Mouse (Mus musculus) lung, postnatal 14 days (tissue): ENCODE data around the gene Bad.
"Not testable (repeated sequence)": the region's sequence is repeated elsewhere in the genome, so short reads cannot be mapped to it uniquely, and the experiment has no call there.

Source experiments
- DNase-seq: peaks from one replicate; pipeline ENCODE4 v3.0.0; 2021

Gene Bad

DNA sequence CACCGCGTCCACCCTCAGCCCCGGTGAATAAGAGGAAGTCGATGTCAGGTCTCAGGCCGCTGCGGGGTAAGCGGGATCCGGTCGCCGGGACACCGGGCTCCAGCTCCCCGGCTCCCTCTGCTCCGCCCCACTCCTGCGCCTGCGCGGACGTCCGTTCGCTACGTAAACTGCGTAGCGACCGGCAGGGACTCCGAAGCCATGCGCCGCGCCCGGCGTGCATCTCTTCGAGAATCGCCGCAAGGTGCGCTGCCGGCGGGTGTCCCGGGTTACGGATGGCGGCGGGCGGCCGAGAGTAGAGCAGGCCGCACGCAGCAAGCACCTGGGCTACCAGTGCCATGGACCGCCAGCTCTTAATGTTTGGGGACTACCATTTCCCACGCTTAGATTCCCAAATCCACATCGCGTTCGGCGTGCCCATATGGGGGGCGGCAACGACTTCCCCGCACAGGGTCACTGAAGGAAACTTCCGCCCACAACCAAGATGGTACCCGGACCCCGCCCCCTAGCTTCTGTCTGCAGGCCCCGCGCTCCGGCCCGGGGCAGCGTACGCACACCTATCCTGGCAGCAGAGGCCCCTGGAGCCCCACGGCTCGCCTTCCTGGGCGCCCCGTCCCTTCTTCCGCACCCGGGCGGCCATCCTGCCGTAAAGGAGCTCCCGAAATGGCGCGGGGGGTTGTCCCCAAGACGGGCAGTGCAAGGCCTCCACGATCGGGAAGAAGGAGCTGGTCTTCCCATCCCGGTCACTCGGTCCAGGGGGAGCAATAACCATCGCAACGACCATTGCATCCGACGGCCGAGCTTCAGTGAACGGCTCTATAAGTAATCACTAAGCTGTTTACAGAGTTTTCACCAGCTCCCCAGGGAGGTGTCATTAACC is at the start of gene Bad:
TSS of gene Bad (plus strand) at position 490 of the 877 bp plus-strand sequence.
- peak; percentile 96 for DNase-seq

DNA sequence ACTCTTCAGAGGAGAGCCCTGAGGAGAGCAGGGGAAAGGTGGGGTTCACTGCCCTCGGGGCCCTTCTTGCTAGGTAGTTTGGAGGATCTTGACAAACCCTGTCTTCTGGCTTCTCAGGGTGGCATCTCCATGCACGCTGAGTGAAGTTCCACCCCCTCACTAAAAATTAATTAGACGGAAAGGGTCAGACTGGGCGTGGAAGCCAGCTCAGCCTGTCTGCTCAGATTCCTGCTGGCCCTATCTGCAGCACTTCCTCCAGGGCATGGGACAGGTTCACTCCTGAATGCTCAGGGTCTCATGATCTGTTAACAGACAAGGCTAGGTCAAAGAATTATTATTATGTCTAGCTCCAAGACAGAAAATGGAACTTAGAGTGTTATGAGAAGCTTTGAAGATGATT is 49.1 kb upstream of the Bad start:
- DNase-seq: no peak

DNA sequence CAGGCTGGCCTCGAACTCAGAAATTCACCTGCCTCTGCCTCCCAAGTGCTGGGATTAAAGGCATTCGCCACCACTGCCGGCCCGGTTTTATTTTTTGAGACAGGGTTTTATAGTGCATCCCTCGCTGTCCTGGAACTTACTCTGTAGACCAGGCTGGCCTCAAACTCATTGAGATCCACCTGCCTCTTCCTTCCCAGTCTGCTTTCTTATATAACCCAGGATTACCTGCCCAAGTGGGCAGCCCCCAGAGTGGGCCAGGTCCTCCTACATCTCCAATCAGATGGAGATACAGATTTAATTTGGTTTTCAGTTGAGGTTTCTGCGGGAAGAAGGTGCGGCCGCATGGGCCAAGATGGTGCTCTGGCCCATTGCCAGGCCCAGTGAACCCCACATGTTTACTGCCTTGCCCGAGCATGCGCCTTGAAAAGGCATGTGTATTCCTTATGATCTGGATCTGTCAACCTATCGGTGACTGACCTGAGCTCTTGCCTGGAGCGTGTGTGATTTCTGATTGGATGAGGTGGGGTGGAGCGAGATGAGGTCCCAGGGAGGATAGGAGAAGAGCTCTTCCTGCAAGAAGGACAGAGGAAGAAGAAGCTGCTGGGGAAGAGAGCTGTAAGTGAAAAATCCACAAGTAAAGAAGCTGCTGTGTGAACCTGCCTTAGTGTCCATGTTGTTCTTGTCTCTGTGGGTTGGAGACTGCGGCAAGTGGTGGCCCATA is 47.8 kb upstream of the Bad start:
- no peak for DNase-seq

GRCm38 (mm10) chr19:6895608-6896305 is 45.9 kb upstream of the Bad start:
- not testable (repeated sequence) for DNase-seq

GRCm38 (mm10) chr19:6899641-6900040 is 42.0 kb upstream of the Bad start:
- no peak for DNase-seq

DNA sequence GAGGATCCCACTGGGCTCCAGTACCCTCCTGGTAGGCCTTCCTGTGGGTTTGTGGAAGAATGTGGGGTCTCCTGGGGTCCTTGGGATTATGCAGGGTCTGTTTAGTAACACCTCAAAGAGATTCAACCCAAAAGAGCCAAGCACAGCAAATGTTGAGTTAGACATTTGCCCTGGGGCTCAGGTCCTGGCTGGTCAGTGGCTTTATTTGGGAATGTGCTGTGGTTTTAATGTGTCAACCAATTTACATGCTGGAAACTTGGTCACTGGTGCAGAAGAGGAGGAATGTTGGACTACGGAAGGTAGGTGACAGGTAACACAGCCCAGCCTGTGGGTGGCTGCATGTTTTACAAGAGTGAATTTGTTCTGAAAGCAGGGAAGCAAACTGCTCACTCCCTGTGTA is 38.6 kb upstream of the Bad start:
- DNase-seq: no peak

- no peak for DNase-seq
Observed at GRCm38 (mm10) chr19:6904846-6905245, 36.8 kb upstream of the Bad start.

GRCm38 (mm10) chr19:6905498-6906159 is 36.0 kb upstream of the Bad start:
- no peak for DNase-seq

- no peak for DNase-seq
Observed at GRCm38 (mm10) chr19:6906199-6906598, 35.5 kb upstream of the Bad start.

GRCm38 (mm10) chr19:6907094-6907493 is 34.6 kb upstream of the Bad start:
- DNase-seq: no peak

DNA sequence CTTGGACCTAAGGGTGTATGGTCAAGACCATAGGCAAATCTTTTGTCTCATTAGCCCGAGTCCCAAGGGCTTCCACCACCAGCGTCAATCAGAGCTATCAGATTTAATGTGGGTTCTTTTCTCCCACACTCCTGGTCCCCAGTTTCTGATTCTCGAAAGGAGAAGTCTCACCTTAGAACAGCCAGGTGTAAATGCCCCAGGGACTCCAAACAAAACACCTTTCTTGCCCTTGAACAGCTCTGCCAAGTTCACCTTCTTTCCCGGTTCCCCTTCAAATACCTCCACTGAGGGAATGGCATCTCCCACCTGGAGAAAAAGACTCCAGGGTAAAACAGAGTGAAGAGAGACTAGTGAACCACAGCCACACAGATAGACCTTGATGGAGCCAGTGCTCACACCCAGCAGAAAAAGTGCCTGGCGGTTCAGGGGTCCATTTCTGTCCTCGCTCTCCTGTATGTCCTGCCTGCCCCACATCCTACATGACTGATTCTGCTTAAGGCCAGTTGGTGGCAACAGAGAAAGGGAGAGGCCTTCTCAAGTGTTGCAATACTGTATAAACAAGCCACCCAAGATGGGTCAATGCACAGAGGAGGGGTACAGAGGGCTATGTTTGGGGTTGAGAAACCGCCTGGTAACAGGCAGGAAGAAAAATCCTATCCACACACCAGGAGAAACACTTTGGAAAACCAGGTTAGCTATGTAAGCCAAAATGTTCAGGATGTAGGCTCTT is 33.7 kb upstream of the Bad start:
- DNase-seq: peak; percentile 13

DNA sequence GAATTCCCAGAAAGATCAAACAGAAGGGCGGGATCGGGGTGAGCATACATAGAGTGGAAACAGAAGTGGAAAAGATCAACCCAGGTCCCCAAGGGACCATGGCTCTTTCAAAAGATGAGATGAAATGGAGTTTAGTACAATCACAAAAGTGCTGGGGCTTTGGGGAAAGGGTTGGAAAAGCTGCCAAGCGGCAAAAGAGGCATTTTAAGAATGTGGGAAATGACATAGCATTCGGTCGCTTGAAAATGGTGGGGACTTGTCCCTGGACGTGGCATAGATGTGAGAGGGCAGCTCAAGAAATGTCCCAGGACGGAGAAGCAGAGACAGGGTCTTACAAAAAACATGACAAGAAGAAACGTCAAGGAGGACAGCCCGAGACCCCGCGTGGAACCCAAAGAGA is 32.6 kb upstream of the Bad start:
- peak; percentile 14 for DNase-seq

DNA sequence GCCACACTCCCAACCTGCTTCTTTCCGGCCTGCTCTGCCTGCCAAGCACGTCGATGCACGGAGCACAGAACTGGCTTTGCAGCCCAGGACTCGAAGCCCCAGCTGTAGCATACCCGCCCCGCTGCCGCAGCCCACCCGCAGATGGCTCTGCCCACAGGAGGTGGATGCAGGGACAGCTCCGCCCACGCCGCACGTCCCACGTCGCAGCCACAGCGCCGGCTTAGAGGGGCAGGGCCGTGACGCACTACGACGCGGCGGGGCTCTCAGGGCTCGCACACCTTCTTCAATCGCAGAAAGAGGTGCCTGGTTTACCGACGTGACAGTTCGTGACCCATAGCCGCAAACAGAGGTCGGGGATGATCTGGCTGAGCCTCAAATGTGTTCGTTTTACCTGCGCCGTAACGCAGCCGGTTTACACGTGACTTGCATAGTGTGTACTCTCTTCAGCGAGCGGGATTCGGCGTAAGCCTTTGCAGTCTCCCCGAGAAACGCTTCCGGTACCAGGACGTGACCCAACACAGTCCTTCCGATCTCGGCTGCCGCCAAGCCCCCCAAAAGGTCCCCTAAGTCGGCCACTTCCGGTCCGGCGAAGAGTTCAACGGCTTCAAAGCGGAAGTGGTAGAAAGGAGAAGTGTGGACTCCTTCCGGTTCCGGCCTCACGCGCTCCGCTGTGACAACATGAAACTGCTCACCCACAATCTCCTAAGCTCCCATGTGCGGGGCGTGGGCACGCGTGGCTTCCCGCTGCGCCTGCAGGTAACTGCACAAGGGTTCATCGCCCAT is 32.0 kb upstream of the Bad start, which contains the start of the genes Trmt112 and Prdx5:
TSS of gene Trmt112 (plus strand) at position 192 of the 783 bp plus-strand sequence.
TSS of gene Prdx5 (minus strand) at position 600 of the 783 bp plus-strand sequence.
- peak; percentile 91 for DNase-seq

DNA sequence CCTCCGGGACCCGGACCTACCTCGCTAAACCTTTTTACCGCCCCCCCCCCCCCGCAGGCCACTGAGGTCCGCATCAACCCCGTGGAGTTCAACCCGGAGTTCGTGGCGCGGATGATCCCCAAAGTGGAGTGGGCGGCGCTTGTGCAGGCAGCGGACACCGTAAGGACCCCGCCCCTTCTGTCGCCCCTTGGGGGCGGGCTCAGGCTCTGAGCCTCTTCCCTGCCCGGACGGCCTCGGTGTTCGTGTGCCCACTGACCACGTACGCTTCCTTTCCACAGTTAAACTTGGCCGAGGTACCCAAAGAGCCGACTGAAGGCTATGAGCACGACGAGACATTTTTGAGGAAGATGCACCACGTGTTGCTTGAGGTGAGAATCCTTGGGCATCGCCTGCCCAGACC is 31.4 kb upstream of the Bad start:
- peak; percentile 52 for DNase-seq

DNA sequence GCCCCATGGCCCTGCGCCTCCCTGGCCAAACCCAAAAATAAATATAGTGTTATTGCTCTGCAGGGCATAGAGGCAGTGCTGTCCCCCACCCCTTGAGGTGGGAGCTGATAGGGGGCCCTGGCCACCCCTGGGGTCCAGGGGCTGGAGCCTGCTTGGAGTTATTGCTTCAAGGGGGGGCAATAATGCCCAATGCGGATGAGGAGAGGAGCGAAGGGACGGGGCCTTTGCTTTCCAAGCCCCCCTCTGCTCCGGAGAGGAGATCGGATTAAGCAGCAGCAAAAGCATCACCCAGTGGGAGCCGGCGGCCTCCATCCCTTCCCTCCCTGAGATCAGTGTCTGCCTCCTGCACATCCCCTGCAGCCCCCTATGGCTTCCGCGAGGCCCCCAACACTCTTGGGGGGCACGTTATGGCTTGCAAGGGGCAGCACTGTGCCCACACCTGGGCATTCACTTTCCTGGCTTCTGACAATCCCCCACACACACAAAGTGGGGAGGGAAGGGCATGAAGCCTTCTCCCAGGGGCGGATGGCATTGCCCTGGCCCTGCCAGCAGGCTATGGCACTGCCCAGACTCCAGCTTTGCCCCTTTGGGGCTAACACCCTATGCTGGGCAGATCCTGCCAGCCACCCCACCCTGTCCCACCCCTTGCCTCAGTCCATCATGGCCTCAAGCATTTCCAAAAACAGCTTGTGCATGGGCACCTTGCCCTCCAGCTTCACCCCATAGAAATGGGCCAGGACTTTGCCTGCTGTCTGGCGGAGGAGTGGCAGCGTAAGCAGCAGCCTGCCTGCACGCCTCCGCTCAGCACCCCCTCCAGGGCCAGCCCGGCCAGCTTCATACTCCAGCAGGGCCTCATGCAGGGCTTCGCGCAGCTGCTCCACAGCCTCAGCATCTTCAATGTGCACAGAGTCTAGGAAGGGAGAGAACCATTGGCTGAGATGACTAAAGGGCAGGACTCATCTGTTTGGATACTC is 30.3 kb upstream of the Bad start:
- DNase-seq: no peak

GRCm38 (mm10) chr19:6912205-6912970 is 29.3 kb upstream of the Bad start:
- no peak for DNase-seq

- DNase-seq: no peak
Observed at GRCm38 (mm10) chr19:6913036-6913435, 28.6 kb upstream of the Bad start.

GRCm38 (mm10) chr19:6913991-6914390 is 27.7 kb upstream of the Bad start:
- DNase-seq: no peak

GRCm38 (mm10) chr19:6914540-6914939 is 27.1 kb upstream of the Bad start:
- DNase-seq: no peak
